Mouse (Mus musculus) forebrain, embryonic 10.5 days (tissue): ENCODE data around the gene Pgbd1. TPM values are rescaled to one million over a fixed set of nuclear protein-coding genes. Genes with fewer than 3 reads are reported as not detected.
"Not testable (repeated sequence)": the region's sequence is repeated elsewhere in the genome, so short reads cannot be mapped to it uniquely, and the experiment has no call there.

Experiments used
- DNase-seq: peaks from one replicate; pipeline ENCODE4 v3.0.0-alpha.2; 2017; ENCODE audit warnings: low spot score; ENCODE audit errors: extremely low spot score
- H3K27ac ChIP-seq: fragments of 300-500 bp; sonication (generic); 2 replicates; pipeline ENCODE4 v1.5.1; 2016; ENCODE audit warnings: mild to moderate bottlenecking
- H3K27me3 ChIP-seq: fragments of 300-500 bp; sonication (generic); 2 replicates; pipeline ENCODE4 v1.6.1; 2016; ENCODE audit warnings: mild to moderate bottlenecking; ENCODE audit not compliant: poor library complexity, severe bottlenecking
- H3K36me3 ChIP-seq: fragments of 300-500 bp; sonication (generic); replicated peaks from 2 replicates; pipeline ENCODE4 v1.6.1; 2016; ENCODE audit warnings: mild to moderate bottlenecking, moderate library complexity
- H3K4me1 ChIP-seq: fragments of 300-500 bp; sonication (generic); 2 replicates; pipeline ENCODE4 v1.6.1; 2016
- H3K4me3 ChIP-seq: fragments of 300-500 bp; sonication (generic); 2 replicates; pipeline ENCODE4 v1.5.1; 2016; ENCODE audit warnings: mild to moderate bottlenecking, moderate library complexity
- H3K9me3 ChIP-seq: fragments of 300-500 bp; sonication (generic); 2 replicates; pipeline ENCODE4 v1.6.1; 2016; ENCODE audit warnings: mild to moderate bottlenecking, moderate library complexity
- WGBS: fragments of 180-500 bp; shearing (Covaris S2); methylation state at CpG from one replicate; pipeline ENCODE4 v1.1.7; 2016; 5-methylcytosine and 5-hydroxymethylcytosine counted together
- polyA plus RNA-seq: library from polyadenylated mRNA; unstranded; fragments of >200 nt; fragmentation: Nextera tagmentation; extraction: Ambion mirVana; gene quantifications from 2 replicates; pipeline ENCODE4 v1.2.1, GENCODE M21; 2016

The Pgbd1 gene
- 5.9 and 6.0 TPM in 2 replicates for polyA plus RNA-seq

- Histone ChIP-seq H3K36me3 (peaks cover 32% of the 10 kb centered on the region), H3K9me3 (no peaks in the 10 kb centered on the region; the same call in 1 of the 2 replicates), H3K4me1 (peaks cover 20% of the 10 kb centered on the region), H3K4me3 (peak within 1 kb of the TSS; percentile 64), H3K27me3 (no peaks in the 10 kb centered on the region), H3K27ac (peak within 1 kb of the TSS; percentile 87)
- 1% methylated on average over 32 of the region's 32 CpGs for WGBS
- peak; percentile 83 for DNase-seq
These were observed at the start of gene Pgbd1 for GRCm38 (mm10) chr13:21440503-21441206. TSS of gene Pgbd1 (minus strand) at chr13:21441058.

GRCm38 (mm10) chr13:21486881-21487280 is 46.0 kb upstream of the Pgbd1 start:
- DNase-seq = no peak
- Histone ChIP-seq H3K27me3 (no peaks in the 10 kb centered on the region), H3K4me1 (no peaks in the 10 kb centered on the region), H3K36me3 (peaks cover 18% of the 10 kb centered on the region), H3K27ac (no peak overlapping the region), H3K9me3 (peaks cover 5% of the 10 kb centered on the region; the same call in 1 of the 2 replicates), H3K4me3 (no peak overlapping the region)
- WGBS = 95% methylated on average over 1 of the region's 1 CpGs

- 4% methylated on average over 31 of the region's 31 CpGs for whole genome bisulfite sequencing
- Histone ChIP-seq H3K4me3 (peak within 1 kb of the TSS; percentile 69), H3K4me1 (peaks cover 14% of the 10 kb centered on the region), H3K27ac (peak within 1 kb of the TSS; percentile 82)
- H3K9me3 ChIP-seq, H3K27me3 ChIP-seq, H3K36me3 ChIP-seq: not testable (repeated sequence)
- DNase-seq = peak; percentile 67
These were observed 38.2 kb upstream of the Pgbd1 start, which contains the start of the genes Zkscan4 and Gm10065 for GRCm38 (mm10) chr13:21478759-21479670. TSS of gene Zkscan4 (plus strand) at chr13:21478907. TSS of gene Gm10065 (minus strand) at chr13:21479441.

GRCm38 (mm10) chr13:21472427-21472826 is 31.6 kb upstream of the Pgbd1 start:
- H3K36me3 ChIP-seq = no peaks in the 10 kb centered on the region
- peaks cover 28% of the 10 kb centered on the region for H3K27me3 ChIP-seq
- no peak overlapping the region for H3K4me3 ChIP-seq
- 0 out of 2 replicates have a peak, but pooled peaks cover under 1% of the 10 kb centered on the region for H3K9me3 ChIP-seq
- no peak for DNase-seq
- H3K27ac ChIP-seq = 0 out of 2 replicates have a peak overlapping the region, but pooled peaks have one; percentile 25
- peaks cover 17% of the 10 kb centered on the region for H3K4me1 ChIP-seq
- 25% methylated on average over 4 of the region's 4 CpGs for WGBS

- DNase-seq = no peak
- Histone ChIP-seq H3K27me3 (peaks cover 42% of the 10 kb centered on the region), H3K36me3 (no peaks in the 10 kb centered on the region), H3K4me1 (peaks cover 17% of the 10 kb centered on the region), H3K4me3 (peak overlapping the region; percentile 65; the same call in 1 of the 2 replicates), H3K9me3 (0 out of 2 replicates have a peak, but pooled peaks cover 4% of the 10 kb centered on the region), H3K27ac (no peak overlapping the region)
- WGBS = 16% methylated on average over 9 of the region's 9 CpGs
These were observed 28.2 kb upstream of the Pgbd1 start for GRCm38 (mm10) chr13:21469097-21469496.

- Histone ChIP-seq H3K27ac (peak within 1 kb of the TSS; percentile 83), H3K9me3 (0 out of 2 replicates have a peak, but pooled peaks cover 4% of the 10 kb centered on the region), H3K36me3 (no peaks in the 10 kb centered on the region), H3K4me3 (peak within 1 kb of the TSS; percentile 65), H3K27me3 (peaks cover 42% of the 10 kb centered on the region), H3K4me1 (peaks cover 17% of the 10 kb centered on the region)
- DNase-seq = peak; percentile 85
- under 1% methylated on average over 54 of the region's 54 CpGs for WGBS
These were observed 27.5 kb upstream of the Pgbd1 start, which contains the start of gene Nkapl for GRCm38 (mm10) chr13:21468061-21469019. TSS of gene Nkapl (minus strand) at chr13:21468509.

GRCm38 (mm10) chr13:21467336-21467735 is 26.5 kb upstream of the Pgbd1 start:
- WGBS = 86% methylated on average over 10 of the region's 10 CpGs
- 0 out of 2 replicates have a peak, but pooled peaks cover 4% of the 10 kb centered on the region for H3K9me3 ChIP-seq
- no peak overlapping the region for H3K27ac ChIP-seq
- H3K27me3 ChIP-seq = peaks cover 42% of the 10 kb centered on the region
- DNase-seq = no peak
- no peak overlapping the region for H3K4me3 ChIP-seq
- peaks cover 12% of the 10 kb centered on the region for H3K4me1 ChIP-seq
- no peaks in the 10 kb centered on the region for H3K36me3 ChIP-seq

GRCm38 (mm10) chr13:21462516-21462915 is 21.7 kb upstream of the Pgbd1 start:
- H3K36me3 ChIP-seq, H3K4me1 ChIP-seq, H3K4me3 ChIP-seq, DNase-seq, H3K9me3 ChIP-seq, H3K27ac ChIP-seq: not testable (repeated sequence)
- 58% methylated on average over 9 of the region's 9 CpGs for WGBS
- H3K27me3 ChIP-seq = peaks cover 15% of the 10 kb centered on the region

- DNase-seq = no peak
- H3K4me1 ChIP-seq = peaks cover 19% of the 10 kb centered on the region
- no peak overlapping the region for H3K4me3 ChIP-seq
- 13% methylated on average over 4 of the region's 4 CpGs for WGBS
- no peaks in the 10 kb centered on the region for H3K9me3 ChIP-seq
- H3K27me3 ChIP-seq = no peaks in the 10 kb centered on the region
- H3K36me3 ChIP-seq = peaks cover 6% of the 10 kb centered on the region
- H3K27ac ChIP-seq = no peak overlapping the region; the same call in 1 of the 2 replicates
These were observed 15.5 kb upstream of the Pgbd1 start for GRCm38 (mm10) chr13:21456347-21456746.

- H3K27ac ChIP-seq = no peak overlapping the region; the same call in 1 of the 2 replicates
- no peaks in the 10 kb centered on the region for H3K9me3 ChIP-seq
- 90% methylated on average over 3 of the region's 3 CpGs for WGBS
- no peaks in the 10 kb centered on the region for H3K27me3 ChIP-seq
- H3K36me3 ChIP-seq = peaks cover 15% of the 10 kb centered on the region
- no peak for DNase-seq
- H3K4me1 ChIP-seq = peaks cover 19% of the 10 kb centered on the region
- peak overlapping the region; percentile 76; the same call in 1 of the 2 replicates for H3K4me3 ChIP-seq
These were observed 13.3 kb upstream of the Pgbd1 start for GRCm38 (mm10) chr13:21454133-21454532.

GRCm38 (mm10) chr13:21453449-21453848 is 12.6 kb upstream of the Pgbd1 start, which contains the start of gene Zscan26:
TSS of gene Zscan26 (minus strand) at chr13:21453730.
- H3K27ac ChIP-seq = peak within 1 kb of the TSS; percentile 88
- WGBS = under 1% methylated on average over 23 of the region's 23 CpGs

More at GRCm38 (mm10) chr13:21453449-21453848, 12.6 kb upstream of the Pgbd1 start, which contains the start of gene Zscan26:
- Histone ChIP-seq H3K27me3 (no peaks in the 10 kb centered on the region), H3K4me3 (peak within 1 kb of the TSS; percentile 76), H3K4me1 (peaks cover 19% of the 10 kb centered on the region), H3K9me3 (no peaks in the 10 kb centered on the region), H3K36me3 (peaks cover 21% of the 10 kb centered on the region)
- DNase-seq = peak; percentile 84
